In the genomic region with DNA sequence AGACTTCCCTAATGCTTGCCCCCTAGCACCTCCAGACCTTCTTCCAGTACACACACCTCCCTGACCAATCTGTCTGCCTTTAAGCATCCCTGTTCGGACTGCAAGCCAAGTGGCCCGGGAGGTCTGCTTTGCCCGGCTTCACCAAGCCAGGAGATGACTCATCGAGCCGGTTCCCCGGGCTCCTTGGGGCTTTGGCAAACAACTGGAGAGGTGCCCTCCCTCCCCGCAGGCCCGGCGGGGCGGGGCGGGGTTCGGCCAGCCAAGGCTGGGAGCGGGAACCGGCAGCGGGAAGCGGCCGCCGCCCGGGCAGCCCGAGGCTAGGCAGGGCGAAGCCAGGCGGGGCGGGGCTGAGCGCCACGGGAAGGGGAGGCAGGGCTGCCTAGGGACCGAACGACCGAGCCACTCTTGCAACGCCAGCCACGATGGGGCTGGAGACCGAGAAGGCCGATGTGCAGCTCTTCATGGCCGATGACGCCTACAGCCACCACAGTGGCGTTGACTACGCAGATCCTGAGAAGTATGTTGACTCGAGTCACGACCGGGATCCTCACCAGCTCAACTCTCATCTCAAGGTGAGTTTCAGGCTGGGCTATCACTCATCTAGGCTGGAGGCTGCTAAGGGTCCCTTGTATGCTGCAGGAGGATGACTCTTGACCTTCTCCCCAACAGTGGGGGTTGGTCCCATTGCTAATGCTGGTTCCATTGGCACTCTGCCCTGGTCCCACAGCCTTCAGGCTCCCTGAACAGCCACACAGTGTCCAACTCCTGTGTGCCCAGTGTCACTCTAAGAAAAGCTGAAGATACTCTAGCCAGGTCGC, we compare ENCODE assay signal across 8 mouse cellular contexts. TPM values are rescaled to one million over a fixed set of nuclear protein-coding genes. Genes with fewer than 3 reads are reported as not detected.
DNase-seq lines count a peak whose midpoint lies in the region; ATAC-seq and TF ChIP-seq lines count a peak whose summit lies in the region.

Gene Cav2 (plus strand): TSS at position 247 of the 818 bp plus-strand sequence.

- TF ChIP-seq EP300 in lung, postnatal 0 days (IDR thresholded peaks at IDR 0.05) = peak; percentile 59; the same call in 1 of the 2 replicates

- peak; percentile 27 for DNase-seq in R1 (ENCODE audit: low read depth, low spot score)
- DNase-seq in cerebellum, postnatal 10 days = peak; percentile 56 to 69
- DNase-seq in frontal cortex, postnatal 14 days (ENCODE audit: low spot score in 2 of 2) = peak; percentile 12 to 39
- DNase-seq in hindbrain, embryonic 11.5 days (ENCODE audit: low spot score) = peak; percentile 71
- DNase-seq in layer of hippocampus, postnatal 14 days (ENCODE audit: low spot score in 2 of 2) = peak; percentile 48 to 56
- DNase-seq in lung, postnatal 0 days (ENCODE audit: low spot score) = peak; percentile 93
- DNase-seq in ovary, adult 18-20 months (ENCODE audit: low spot score) = peak; percentile 91
- DNase-seq in thymus, postnatal 25 days = peak; percentile 21

- H3K27ac ChIP-seq in hindbrain, embryonic 11.5 days (ENCODE audit: low read depth, low read length) = no peak within 1 kb of the TSS
- H3K27ac ChIP-seq in lung, postnatal 0 days (ENCODE audit: low read length) = peak within 1 kb of the TSS; percentile 96

- no peaks in the 10 kb centered on the region for H3K36me3 ChIP-seq in hindbrain, embryonic 11.5 days (ENCODE audit: control insufficient read depth, insufficient read depth, low read length)
- H3K36me3 ChIP-seq in lung, postnatal 0 days (ENCODE audit: insufficient read depth, low read length) = no peaks in the 10 kb centered on the region

- TF ChIP-seq CTCF in lung, postnatal 0 days (IDR thresholded peaks at IDR 0.05) = no peak

- H3K4me1 ChIP-seq in hindbrain, embryonic 11.5 days (replicated peaks; ENCODE audit: control insufficient read depth, insufficient read depth, low read length) = no peaks in the 10 kb centered on the region
- H3K4me1 ChIP-seq in lung, postnatal 0 days (ENCODE audit: insufficient read depth, low read depth, low read length) = peaks cover 3% of the 10 kb centered on the region; the same call in 1 of the 2 replicates

- 3% methylated on average over 25 of the region's 40 CpGs for WGBS in hindbrain, embryonic 11.5 days
- WGBS in lung, postnatal 0 days = 1% methylated on average over 33 of the region's 40 CpGs

- H3K9me3 ChIP-seq in hindbrain, embryonic 11.5 days (ENCODE audit: control insufficient read depth, low read length) = no peaks in the 10 kb centered on the region
- no peaks in the 10 kb centered on the region for H3K9me3 ChIP-seq in lung, postnatal 0 days (ENCODE audit: low read length)

- peak within 1 kb of the TSS; percentile 93 for H3K4me2 ChIP-seq in hindbrain, embryonic 11.5 days (replicated peaks; ENCODE audit: low read depth, low read length)
- peak within 1 kb of the TSS; percentile 77 for H3K4me2 ChIP-seq in lung, postnatal 0 days (replicated peaks; ENCODE audit: low read depth, low read length)

- peak within 1 kb of the TSS; percentile 65 for H3K9ac ChIP-seq in hindbrain, embryonic 11.5 days (ENCODE audit: low read depth, low read length)
- H3K9ac ChIP-seq in lung, postnatal 0 days (replicated peaks; ENCODE audit: low read depth) = peak within 1 kb of the TSS; percentile 52

- H3K4me3 ChIP-seq in hindbrain, embryonic 11.5 days (ENCODE audit: low read depth, low read length) = peak within 1 kb of the TSS; percentile 47
- H3K4me3 ChIP-seq in lung, postnatal 0 days (ENCODE audit: low read depth, low read length) = peak within 1 kb of the TSS; percentile 59

- ATAC-seq in hindbrain, embryonic 11.5 days (ENCODE audit: low FRiP score) = peak; percentile 91
- peak; percentile 96 for ATAC-seq in lung, postnatal 0 days

- no peaks in the 10 kb centered on the region for H3K27me3 ChIP-seq in hindbrain, embryonic 11.5 days (ENCODE audit: control insufficient read depth, insufficient read depth, low read length)
- H3K27me3 ChIP-seq in lung, postnatal 0 days (replicated peaks; ENCODE audit: insufficient read depth, low read length) = no peaks in the 10 kb centered on the region

RNA-seq across cellular contexts. Expression of gene Cav2, which starts in this region (rescaled TPM):
- 7.3 and 8.4 TPM in 2 replicates for polyA plus RNA-seq in hindbrain, embryonic 11.5 days (2014; fragmentation: Nextera tagmentation; extraction: Ambion mirVana)
- total RNA-seq in layer of hippocampus, postnatal 14 days (2021) = 10 to 100 TPM; 23.6 to 26.0 TPM
- 318 and 355 TPM in 2 replicates for polyA plus RNA-seq in lung, postnatal 0 days (2015; fragmentation: Nextera tagmentation; extraction: Ambion mirVana)

Comparison
In these comparisons a context has a peak if more than half of its experiments do, and no peak if none do; other contexts are left out.
1. RNA of gene Cav2 (polyA plus RNA-seq): 318 to 355 TPM in lung, postnatal 0 days; 7.3 to 8.4 TPM in hindbrain, embryonic 11.5 days; every median in the first group is over 10 times any median in the second.
2. DNase-seq: peak in every context shown above with its lines; median percentile 93 in lung, postnatal 0 days; 91 in ovary, adult 18-20 months; 71 in hindbrain, embryonic 11.5 days; 62 in cerebellum, postnatal 10 days; 52 in layer of hippocampus, postnatal 14 days; 27 in R1; 26 in frontal cortex, postnatal 14 days; 21 in thymus, postnatal 25 days.